Mouse (Mus musculus) monocyte, adult 59 days (primary cell): Measurements from ENCODE around the gene Fbxl21. TPM values are rescaled to one million over a fixed set of nuclear protein-coding genes. Genes with fewer than 3 reads are reported as not detected.

Experiments used
- total RNA-seq, 2 experiments: library from RNA; stranded (reverse); gene quantifications; one replicate each; pipeline ENCODE4 v1.2.4; 2023

Fbxl21 gene
- total RNA-seq = 1 to 10 TPM in 1 of 2 experiments, under 1 TPM in 1; 0.39 to 1.3 TPM

DNA sequence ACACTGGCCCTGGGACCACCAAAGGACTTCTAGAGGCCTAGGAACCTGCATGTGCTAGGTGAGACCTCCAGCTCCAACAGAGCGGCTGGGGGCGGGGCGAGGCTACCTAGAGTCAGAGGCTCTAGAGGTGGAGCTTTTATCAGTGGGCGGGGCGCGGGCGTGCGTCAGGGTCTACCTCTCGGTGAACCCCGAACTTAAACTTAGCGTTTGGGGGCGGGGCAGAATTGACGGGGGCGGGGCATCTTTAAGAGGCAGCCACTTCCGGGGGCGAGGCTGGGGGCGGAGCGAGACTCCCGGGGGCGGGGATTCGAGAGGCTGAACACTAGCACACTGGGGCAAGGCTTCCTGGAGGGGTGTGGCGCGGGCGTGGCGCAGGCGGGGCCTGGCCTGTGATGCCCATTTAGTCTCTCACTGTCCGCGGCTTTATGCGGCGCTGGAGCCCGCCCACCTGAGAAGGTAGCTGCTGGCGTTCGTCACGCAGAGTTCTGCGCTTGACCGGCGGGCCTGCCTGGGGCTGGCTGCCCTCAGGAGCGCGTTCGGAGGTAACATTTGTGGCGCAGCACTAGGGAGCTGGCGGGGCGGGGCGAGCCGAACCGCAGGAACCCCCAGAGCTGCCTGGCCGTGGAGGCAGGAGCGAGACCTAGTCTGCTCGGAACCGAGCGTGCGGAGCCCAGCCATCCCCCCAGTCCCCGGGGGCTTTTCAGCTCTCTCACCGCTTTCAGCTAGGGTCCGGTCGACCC is at the start of gene Fbxl21:
Gene Fbxl21 (plus strand): TSS at position 392 of the 740 bp plus-strand sequence.

DNA sequence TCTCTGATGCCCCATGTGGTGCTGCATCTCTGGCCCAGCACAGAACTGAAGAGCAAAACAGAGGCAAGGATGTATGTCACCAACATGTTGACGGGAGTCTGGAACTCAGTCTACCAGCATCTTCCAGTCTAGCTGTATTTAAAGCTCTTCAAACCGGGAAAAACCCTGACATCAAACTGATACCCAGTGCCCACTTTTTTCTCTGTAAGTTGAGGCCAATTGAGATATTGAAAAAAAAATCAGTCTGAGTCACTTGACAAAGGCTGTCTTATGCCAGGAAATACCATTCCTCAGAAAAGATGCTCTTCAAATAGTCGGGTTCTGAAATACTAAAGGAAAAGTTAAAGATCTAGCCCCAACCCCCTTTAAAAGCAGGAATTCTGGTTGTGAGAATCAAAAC is 40.1 kb upstream of the Fbxl21 start, which contains the start of gene Il9:
Gene Il9 (minus strand): TSS at position 101 of the 400 bp plus-strand sequence.

DNA sequence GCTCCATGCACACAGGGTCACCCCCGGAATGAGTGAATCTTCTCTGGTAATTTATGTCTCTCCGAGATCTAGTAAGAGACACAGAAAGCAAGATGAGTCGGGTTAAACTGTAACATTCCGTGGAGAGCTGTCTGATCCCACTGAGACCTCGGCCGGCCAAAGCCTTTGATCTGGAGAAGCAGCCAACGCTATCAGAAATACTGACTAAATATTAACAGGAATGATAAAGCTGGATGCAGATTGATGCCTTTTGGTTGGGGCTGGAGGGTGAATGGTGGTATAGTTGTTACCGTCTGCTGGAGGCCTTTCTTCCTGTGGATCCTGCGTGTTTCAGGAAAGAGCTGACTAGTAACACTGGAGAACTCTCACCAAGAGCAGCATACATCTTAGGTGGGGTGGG is 26.1 kb downstream of the Fbxl21 start, which contains the start of gene Lect2:
Gene Lect2 (minus strand): TSS at position 102 of the 400 bp plus-strand sequence.

Other genes starting within 250 kb of the Fbxl21 start
- under 1 TPM in 1 of 2 experiments, not detected in 1; 0.55 TPM for gene Cxcl14, start 225.9 kb upstream of the Fbxl21 start, total RNA-seq
- gene Gm3045, start 95.9 kb upstream of the Fbxl21 start, total RNA-seq = not detected
- gene Slc25a48, start 84.1 kb upstream of the Fbxl21 start, total RNA-seq = not detected
- not detected for gene Il9, start 40.2 kb upstream of the Fbxl21 start, total RNA-seq
- not detected for gene Lect2, start 26.0 kb downstream of the Fbxl21 start, total RNA-seq
- 100 to 1,000 TPM; 753 to 887 TPM for gene Tgfbi, start 87.1 kb downstream of the Fbxl21 start, total RNA-seq
- 10 to 100 TPM; 21.5 to 24.9 TPM for gene Smad5, start 180.5 kb downstream of the Fbxl21 start, total RNA-seq
- gene Gm45623, start 231.4 kb downstream of the Fbxl21 start, total RNA-seq = not detected